Mouse (Mus musculus): Measurements from ENCODE around the gene Gnb1.

DNA sequence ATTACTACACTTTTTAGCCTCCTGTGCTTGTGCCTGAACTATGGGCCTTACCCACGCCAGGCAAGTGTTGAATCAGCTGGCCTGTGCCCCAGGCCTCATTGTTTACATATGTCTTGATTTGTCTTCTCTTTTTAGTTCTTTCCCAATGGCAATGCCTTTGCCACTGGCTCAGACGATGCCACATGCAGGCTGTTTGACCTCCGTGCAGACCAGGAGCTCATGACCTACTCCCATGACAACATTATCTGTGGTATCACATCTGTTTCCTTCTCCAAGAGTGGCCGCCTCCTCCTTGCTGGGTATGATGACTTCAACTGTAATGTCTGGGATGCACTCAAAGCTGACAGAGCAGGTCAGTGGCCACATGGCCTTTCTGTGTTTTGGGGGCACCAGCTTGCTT lies 63.7 kb downstream of the Gnb1 start:
- TF ChIP-seq CTCF (IDR thresholded peaks at IDR 0.05; ENCODE audit: control insufficient read depth, insufficient read depth, insufficient read length) (no peak), MAX (IDR thresholded peaks at IDR 0.05) (no peak), MYOG (IDR thresholded peaks at IDR 0.05; ENCODE audit: control insufficient read depth, extremely low read depth, insufficient read length) (no peak), MYOD1 (IDR thresholded peaks at IDR 0.05; ENCODE audit: control insufficient read depth, insufficient read length, low read depth) (no peak)
